ENCODE assay signal across 21 mouse cellular contexts in the genomic region with DNA sequence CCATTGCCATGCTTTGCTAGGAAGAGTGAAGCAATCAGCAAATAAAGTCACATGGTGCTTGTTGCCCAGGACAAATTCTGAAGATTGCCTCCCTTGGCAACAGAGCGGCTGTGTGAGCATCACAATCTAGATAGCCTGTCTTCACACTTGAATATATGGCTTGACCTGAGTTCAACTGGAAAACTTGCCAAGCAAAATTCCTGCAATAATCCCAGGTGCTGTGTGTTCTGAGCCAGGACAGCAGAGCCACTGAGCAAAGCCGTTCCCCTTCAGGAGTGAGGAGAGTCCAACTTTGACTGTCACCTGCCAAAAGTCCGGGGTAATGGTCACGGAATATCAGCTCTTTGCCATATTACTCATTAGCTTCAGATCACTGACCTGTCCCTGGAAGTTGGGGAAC.
DNase-seq lines count a peak whose midpoint lies in the region; ATAC-seq and TF ChIP-seq lines count a peak whose summit lies in the region.
"Had no signal": no experiment of that assay in that cellular context is flagged by ENCODE, and none has a peak within 500 bp of the region (broad histone marks: within the 10 kb centered on the region; RNA-seq: fewer than 3 reads in every experiment).

No protein-coding gene starts in this region.

- ATAC-seq in liver, embryonic 11.5 days (replicated peaks; ENCODE audit: low FRiP score), result no peak
- ATAC-seq: activated CD4-positive, CD25-positive, alpha-beta regulatory T cell, adult 4 months; CD4-positive, CD25-positive, alpha-beta regulatory T cell, adult 4 months; Patski had no signal

- no peaks in the 10 kb centered on the region for H3K27me3 ChIP-seq in liver, adult 2 months (ENCODE audit: control insufficient read depth, insufficient read depth, low read length)
- H3K27me3 ChIP-seq in liver, embryonic 11.5 days (replicated peaks; ENCODE audit: control insufficient read depth, insufficient read depth, low read length), result no peaks in the 10 kb centered on the region
- H3K27me3 ChIP-seq: CH12.LX, Patski had no signal

- TF ChIP-seq POLR2A in liver, adult 2 months (IDR thresholded peaks at IDR 0.05; ENCODE audit: extremely low read depth, insufficient read depth, low read length), result no peak

- peak; percentile 73 for DNase-seq in liver, adult 2 months (ENCODE audit: extremely low read depth, low read depth, low spot score)
- DNase-seq in liver, embryonic 11.5 days (ENCODE audit: low spot score), result no peak
- peak; percentile 97 for DNase-seq in fat pad, adult 2 months (ENCODE audit: extremely low read depth, low read depth, low spot score)
- peak; percentile 93 for DNase-seq in gonadal fat pad, adult 2 months (ENCODE audit: low read depth)
- DNase-seq in cerebellum, adult 11 months, result no peak
- DNase-seq in right cerebral cortex, postnatal 10 days (ENCODE audit: low spot score in 2 of 2), result no peak
- DNase-seq: adrenal gland, adult 2 months; adrenal gland, adult 8-10 months; adrenal gland, postnatal 10 days; adrenal gland, postnatal 14 days; adrenal gland, postnatal 25 days; adrenal gland, postnatal 36 days; B cell, adult 2 months; cerebellum, adult 11-12 months; cerebellum, adult 18-20 months; cerebellum, adult 2 months had no signal

- 37% methylated on average over 4 of the region's 4 CpGs for WGBS in liver, adult 2 months
- WGBS in liver, embryonic 11.5 days, result 83% methylated on average over 4 of the region's 4 CpGs

- no peaks in the 10 kb centered on the region for H3K36me3 ChIP-seq in liver, adult 2 months (ENCODE audit: control insufficient read depth, insufficient read depth, low read length)
- H3K36me3 ChIP-seq in liver, embryonic 11.5 days (ENCODE audit: control insufficient read depth, insufficient read depth, low read length), result no peaks in the 10 kb centered on the region
- H3K36me3 ChIP-seq: G1E had no signal

- H3K9me3 ChIP-seq in liver, embryonic 11.5 days (ENCODE audit: control insufficient read depth, low read length), result no peaks in the 10 kb centered on the region

- TF ChIP-seq CTCF in liver, adult 2 months (IDR thresholded peaks at IDR 0.05; ENCODE audit: low read depth, low read length), result no peak

- H3K79me2 ChIP-seq in liver, adult 2 months (ENCODE audit: control insufficient read depth, insufficient read depth, low read length), result no peaks in the 10 kb centered on the region

- no peak overlapping the region for H3K9ac ChIP-seq in liver, adult 2 months (ENCODE audit: low read depth, low read length)
- H3K9ac ChIP-seq in liver, embryonic 11.5 days (ENCODE audit: low read depth, low read length), result no peak overlapping the region

- H3K4me2 ChIP-seq in liver, embryonic 11.5 days, result no peak overlapping the region

- H3K27ac ChIP-seq in liver, adult 2 months (replicated peaks; ENCODE audit: insufficient read depth, low read depth, low read length), result no peak overlapping the region
- H3K27ac ChIP-seq in liver, embryonic 11.5 days (ENCODE audit: low read depth, low read length), result no peak overlapping the region

- no peaks in the 10 kb centered on the region for H3K4me1 ChIP-seq in liver, adult 2 months (ENCODE audit: control insufficient read depth, insufficient read depth, low read length)
- no peaks in the 10 kb centered on the region for H3K4me1 ChIP-seq in liver, embryonic 11.5 days (replicated peaks; ENCODE audit: control insufficient read depth, insufficient read depth, low read length)

- H3K4me3 ChIP-seq in liver, adult 2 months (ENCODE audit: insufficient read depth, low read depth, low read length), result no peak overlapping the region
- H3K4me3 ChIP-seq in liver, embryonic 11.5 days (ENCODE audit: low read depth, low read length), result no peak overlapping the region

Comparison
In these comparisons a context has a peak if more than half of its experiments do, and no peak if none do; other contexts are left out.
1. DNase-seq: peak in liver, adult 2 months (single experiment), fat pad, adult 2 months (single experiment) and gonadal fat pad, adult 2 months (single experiment); none in liver, embryonic 11.5 days (single experiment), cerebellum, adult 11 months (single experiment) and right cerebral cortex, postnatal 10 days (0 of 2).